Mouse (Mus musculus): ENCODE results near the gene Tirap.

The Tirap gene

GRCm38 (mm10) chr9:35199772-35200471, at the start of gene Tirap, which contains the start of gene Srpr:
TSS of gene Tirap (minus strand) at chr9:35200291.
TSS of gene Srpr (plus strand) at chr9:35200175.
- DNase-seq, result peak; percentile 93 to 95

GRCm38 (mm10) chr9:35249476-35249875, 49.4 kb upstream of the Tirap start:
- DNase-seq, result no peak

- DNase-seq, result no peak
Observed at GRCm38 (mm10) chr9:35247405-35247804, 47.3 kb upstream of the Tirap start.

- no peak for DNase-seq
Observed at GRCm38 (mm10) chr9:35239734-35240133, 39.6 kb upstream of the Tirap start.

DNA sequence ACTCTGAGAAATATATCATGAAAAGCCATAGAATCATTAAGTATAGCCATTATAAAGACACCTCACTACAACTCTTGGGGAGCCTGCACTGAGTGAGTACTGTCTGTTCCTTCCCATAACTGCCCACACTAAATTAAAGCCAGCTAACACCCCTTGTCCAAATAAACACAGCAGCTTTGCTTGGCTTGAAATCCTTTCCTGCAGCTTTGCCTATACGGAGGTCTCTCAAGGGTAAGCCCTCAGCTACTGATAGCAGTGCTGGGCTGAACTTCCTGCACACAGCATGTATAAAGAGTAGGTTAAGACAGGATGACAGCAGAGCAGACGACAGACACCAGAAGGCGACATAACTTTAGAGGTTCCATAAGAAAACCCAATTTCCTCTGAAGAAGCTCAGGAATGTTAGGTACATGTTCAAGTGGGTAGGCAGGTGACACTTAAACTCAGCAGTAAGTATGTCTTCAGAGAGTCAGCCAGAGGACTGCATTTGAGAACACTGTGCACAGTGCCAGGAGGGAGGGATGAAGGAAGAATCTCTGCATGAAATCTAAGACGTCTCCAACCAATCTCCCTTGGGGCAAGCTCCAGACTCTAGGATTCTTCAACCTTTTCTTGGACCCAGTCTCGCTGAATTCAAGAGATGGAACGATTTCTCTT, 39.0 kb upstream of the Tirap start:
- peak; percentile 9 to 28 for DNase-seq

- DNase-seq, result no peak
Observed at GRCm38 (mm10) chr9:35238371-35238770, 38.3 kb upstream of the Tirap start.

DNA sequence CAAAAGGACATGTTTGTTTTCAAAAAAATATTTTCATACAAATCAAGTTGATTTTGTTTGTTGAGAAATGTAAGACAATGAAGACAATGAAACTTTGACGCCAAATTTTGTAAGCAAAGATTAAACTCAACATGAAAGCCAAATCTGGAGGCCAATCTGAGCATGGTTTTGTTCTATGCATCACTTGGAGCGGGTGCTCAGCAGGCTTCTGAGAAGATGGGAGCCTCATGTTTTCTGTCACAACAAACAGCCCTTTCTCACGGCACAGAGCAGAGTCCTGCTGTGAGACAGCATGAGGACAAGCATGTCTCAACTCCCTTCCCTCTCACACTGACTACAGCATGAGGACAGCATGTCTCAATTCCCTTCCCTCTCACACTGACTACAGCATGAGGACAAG, 35.9 kb upstream of the Tirap start:
- DNase-seq, result no peak

- no peak for DNase-seq
Observed at GRCm38 (mm10) chr9:35228671-35229070, 28.6 kb upstream of the Tirap start.

GRCm38 (mm10) chr9:35223466-35223865, 23.4 kb upstream of the Tirap start:
- DNase-seq, result no peak

DNA sequence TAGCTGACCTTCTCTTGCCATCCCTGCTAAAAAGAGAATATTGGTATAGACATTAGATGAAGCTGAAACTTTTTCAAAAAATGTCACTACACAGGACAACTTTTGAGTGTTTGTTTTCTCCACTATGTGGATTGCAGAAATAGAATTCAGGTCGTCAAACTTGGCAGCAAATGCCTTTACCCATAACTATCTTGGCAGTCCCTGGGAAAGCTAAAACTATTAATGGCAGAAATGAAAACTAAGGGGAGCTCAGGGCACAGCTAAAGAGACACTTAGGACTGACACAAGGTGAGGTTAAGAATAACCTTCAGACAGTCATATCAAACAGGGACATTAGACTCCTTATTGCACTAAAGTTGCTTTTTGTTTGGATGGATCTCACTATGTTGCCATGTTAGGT, 17.9 kb upstream of the Tirap start:
- DNase-seq, result no peak

GRCm38 (mm10) chr9:35211573-35212511, 11.8 kb upstream of the Tirap start:
- DNase-seq, result no peak

GRCm38 (mm10) chr9:35210542-35211474, 10.7 kb upstream of the Tirap start, which contains the start of gene Foxred1:
TSS of gene Foxred1 (minus strand) at chr9:35211055.
- peak; percentile 99 for DNase-seq

- DNase-seq, result no peak
Observed at GRCm38 (mm10) chr9:35204421-35204820, 4.3 kb upstream of the Tirap start.

DNA sequence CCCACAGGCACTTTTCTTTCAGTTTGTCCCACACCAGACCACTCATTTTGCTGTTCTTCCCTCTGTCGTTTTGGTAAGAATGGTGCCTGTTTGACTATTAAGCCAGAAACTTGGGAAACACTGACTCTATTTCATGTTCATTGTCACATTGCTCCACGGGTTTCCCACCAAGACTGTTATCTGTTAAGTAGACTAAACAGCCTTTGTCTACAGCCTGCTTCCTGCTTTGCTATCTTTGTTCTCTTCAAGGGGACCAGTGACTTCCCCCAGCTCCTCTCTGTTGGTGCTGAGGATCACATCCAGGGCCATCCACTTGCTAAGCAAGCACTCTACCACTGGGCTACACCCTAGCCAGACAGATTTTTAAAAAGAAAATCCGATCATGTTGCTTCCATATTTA, 3.4 kb upstream of the Tirap start:
- no peak for DNase-seq

- no peak for DNase-seq
Observed at GRCm38 (mm10) chr9:35200529-35201060, 504 bp upstream of the Tirap start.

DNA sequence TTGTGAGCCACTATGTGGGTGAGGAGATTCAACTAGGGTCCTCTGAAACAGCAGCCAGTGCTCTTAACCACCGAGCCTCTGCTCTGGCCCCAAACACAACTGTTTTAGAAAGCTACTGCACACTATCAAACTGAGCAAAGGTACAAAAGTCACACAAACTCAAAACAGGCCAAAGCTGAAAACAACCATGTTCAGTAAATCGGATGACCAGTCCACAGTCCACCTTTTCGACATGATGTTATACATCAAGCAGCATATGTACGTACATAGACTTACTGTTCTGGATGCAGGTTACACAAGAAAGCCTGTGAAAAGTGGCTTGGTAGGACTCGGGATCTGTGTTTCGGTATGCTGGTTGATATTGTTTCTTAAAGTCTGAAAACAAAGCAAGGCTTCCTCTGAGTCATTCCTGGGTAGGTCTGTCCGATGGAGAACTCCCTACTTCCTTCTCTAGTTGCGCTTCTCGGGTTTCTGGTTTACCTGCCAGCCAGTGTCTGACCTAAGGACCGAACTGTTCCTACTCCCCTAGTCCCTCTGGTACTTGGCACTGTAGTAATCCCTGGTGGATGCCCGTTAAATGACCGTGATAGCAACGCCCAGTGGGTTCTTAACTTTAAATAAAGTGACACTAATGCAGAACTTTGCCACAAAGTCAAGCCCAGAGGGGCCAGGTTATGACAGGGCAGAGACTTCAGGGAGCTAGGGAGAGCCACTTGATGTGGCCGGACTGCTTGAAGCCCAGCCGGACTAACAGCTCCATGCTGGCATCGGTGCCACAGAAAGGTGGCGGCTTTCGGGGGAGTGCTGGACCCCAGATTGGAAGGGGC, 933 bp downstream of the Tirap start:
- DNase-seq, result peak in 1 of 2 experiments; percentile 50

- DNase-seq, result no peak
Observed at GRCm38 (mm10) chr9:35198351-35198750, 1.7 kb downstream of the Tirap start.

DNA sequence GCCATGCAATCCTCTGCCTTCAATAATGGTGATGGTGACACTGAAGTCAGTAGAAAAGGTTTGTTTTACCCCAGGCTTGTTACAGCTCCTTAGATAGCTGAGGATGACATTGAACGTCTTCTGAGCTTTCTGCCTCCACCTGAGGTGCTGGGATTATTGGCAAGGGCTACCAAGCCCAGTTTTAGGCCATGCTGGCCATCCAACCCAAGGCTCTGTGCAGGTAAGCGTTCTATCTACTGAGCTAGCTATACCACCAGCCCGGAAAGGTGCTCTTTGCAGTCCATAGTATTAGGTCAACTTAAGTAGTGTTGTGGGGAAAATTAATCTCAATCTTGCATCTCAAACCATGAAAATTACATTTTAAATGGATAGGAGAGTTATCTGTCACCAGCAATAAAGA, 2.5 kb downstream of the Tirap start:
- DNase-seq, result no peak

DNA sequence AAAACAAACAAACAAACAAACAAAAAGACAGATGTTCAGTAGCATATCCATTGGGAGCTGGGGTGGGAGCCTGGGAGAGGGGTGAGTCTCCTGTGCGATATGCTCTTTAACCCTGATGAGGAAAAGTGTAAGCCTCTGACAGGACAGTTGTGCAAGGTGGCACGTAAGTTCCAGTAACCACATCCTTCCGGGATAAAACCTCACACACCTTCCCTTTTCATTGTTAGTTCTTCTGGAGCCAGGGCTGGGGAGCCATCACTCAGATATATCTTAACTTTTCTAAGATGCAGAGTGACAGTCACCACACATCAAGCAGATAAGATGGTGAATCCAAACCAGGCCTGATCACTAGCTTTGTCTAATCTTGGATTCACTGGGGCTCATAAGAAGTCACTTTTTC, 6.0 kb downstream of the Tirap start:
- DNase-seq, result no peak

DNA sequence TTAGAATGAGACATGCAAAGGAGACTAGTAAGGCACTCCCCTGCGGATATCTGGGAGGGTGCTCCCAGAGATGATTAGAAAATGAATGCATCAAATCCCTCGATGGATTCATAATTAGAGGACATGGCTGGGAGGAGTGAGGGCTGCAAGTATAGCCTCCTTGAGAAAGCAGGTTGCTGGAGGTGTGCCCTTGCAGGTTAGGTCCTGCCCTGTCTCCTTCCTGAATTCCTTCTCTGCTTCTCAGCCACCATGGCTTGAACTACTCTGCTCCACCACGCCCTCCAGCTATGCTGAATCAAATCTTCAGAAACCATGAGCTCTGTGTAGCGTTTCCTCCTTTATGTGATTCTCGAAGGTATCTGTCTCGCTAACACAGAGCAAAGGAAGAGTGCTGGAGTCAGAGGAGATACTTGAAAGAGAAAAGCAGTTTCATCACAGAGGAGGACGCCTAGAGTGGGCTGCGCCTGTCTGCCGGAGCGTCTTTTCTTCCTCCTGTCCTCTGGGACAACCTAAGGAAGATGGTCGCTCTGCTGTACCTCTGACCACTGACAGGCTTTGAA, 7.0 kb downstream of the Tirap start:
- DNase-seq, result no peak

- peak; percentile 29 to 50 for DNase-seq
Observed at GRCm38 (mm10) chr9:35188700-35189099, 11.4 kb downstream of the Tirap start.

Data from lung, adult 18-20 months (tissue).